Comparison of ENCODE assay signal across 7 mouse cellular contexts in genomic region chr12:86888130-86889069, GRCm38 (mm10). TPM values are rescaled to one million over a fixed set of nuclear protein-coding genes. Genes with fewer than 3 reads are reported as not detected.
A peak's percentile ranks its signal among the peaks of the same experiment; 100 is the strongest.
DNase-seq lines count a peak whose midpoint lies in the region; ATAC-seq and TF ChIP-seq lines count a peak whose summit lies in the region.

No protein-coding gene starts in this region.

- intact Hi-C loops in gastrocnemius, postnatal 36 days (cut with DNase I), result no loop called here

- no peaks in the 10 kb centered on the region for H3K27me3 ChIP-seq in intestine, embryonic 15.5 days (replicated peaks)
- no peaks in the 10 kb centered on the region for H3K27me3 ChIP-seq in limb, embryonic 14.5 days (ENCODE audit: control insufficient read depth, insufficient read depth, low read length)
- H3K27me3 ChIP-seq in midbrain, embryonic 15.5 days (replicated peaks), result no peaks in the 10 kb centered on the region

- H3K9ac ChIP-seq in intestine, embryonic 15.5 days, result peak overlapping the region; percentile 52
- peak overlapping the region; percentile 61 for H3K9ac ChIP-seq in limb, embryonic 14.5 days (ENCODE audit: low read depth, low read length, severe bottlenecking)
- peak overlapping the region; percentile 40 for H3K9ac ChIP-seq in midbrain, embryonic 15.5 days

- DNase-seq in cerebellum, postnatal 4 days (ENCODE audit: low spot score in 2 of 2), result peak; percentile 37 to 46
- DNase-seq in gastrocnemius, postnatal 36 days, result peak; percentile 81 to 86
- peak; percentile 68 for DNase-seq in limb, embryonic 14.5 days (ENCODE audit: low spot score)
- DNase-seq in spleen, postnatal 10 days (ENCODE audit: low spot score in 2 of 2), result peak; percentile 53 to 77

- no peak for TF ChIP-seq POLR2A in limb, embryonic 14.5 days (IDR thresholded peaks at IDR 0.05; ENCODE audit: borderline replicate concordance, extremely low read depth, insufficient read depth, insufficient read length)

- peak overlapping the region; percentile 72 for H3K4me2 ChIP-seq in intestine, embryonic 15.5 days (replicated peaks)
- H3K4me2 ChIP-seq in limb, embryonic 14.5 days (replicated peaks; ENCODE audit: low read depth, low read length, severe bottlenecking), result peak overlapping the region; percentile 71
- peak overlapping the region; percentile 48 for H3K4me2 ChIP-seq in midbrain, embryonic 15.5 days

- under 1% methylated on average over 46 of the region's 47 CpGs for WGBS in intestine, embryonic 15.5 days
- WGBS in limb, embryonic 14.5 days, result 1% methylated on average over 47 of the region's 47 CpGs
- WGBS in midbrain, embryonic 15.5 days, result under 1% methylated on average over 45 of the region's 47 CpGs

- H3K27ac ChIP-seq in intestine, embryonic 15.5 days, result peak overlapping the region; percentile 98
- H3K27ac ChIP-seq in limb, embryonic 14.5 days (replicated peaks; ENCODE audit: low read depth, low read length), result peak overlapping the region; percentile 88
- peak overlapping the region; percentile 77 for H3K27ac ChIP-seq in midbrain, embryonic 15.5 days

- H3K4me1 ChIP-seq in intestine, embryonic 15.5 days (replicated peaks), result peaks cover 68% of the 10 kb centered on the region
- peaks cover 74% of the 10 kb centered on the region for H3K4me1 ChIP-seq in limb, embryonic 14.5 days (ENCODE audit: control insufficient read depth, insufficient read depth, low read length)
- H3K4me1 ChIP-seq in midbrain, embryonic 15.5 days, result peaks cover 84% of the 10 kb centered on the region

- H3K9me3 ChIP-seq in intestine, embryonic 15.5 days, result no peaks in the 10 kb centered on the region
- H3K9me3 ChIP-seq in limb, embryonic 14.5 days (ENCODE audit: control insufficient read depth, low read length), result no peaks in the 10 kb centered on the region
- H3K9me3 ChIP-seq in midbrain, embryonic 15.5 days, result no peaks in the 10 kb centered on the region

- ATAC-seq in activated CD4-positive, CD25-positive, alpha-beta regulatory T cell, adult 4 months, result peak; percentile 15
- peak; percentile 44 for ATAC-seq in intestine, embryonic 15.5 days
- peak; percentile 31 for ATAC-seq in limb, embryonic 14.5 days (ENCODE audit: low FRiP score, low read depth)
- ATAC-seq in midbrain, embryonic 15.5 days (replicated peaks), result no peak

- H3K36me3 ChIP-seq in intestine, embryonic 15.5 days, result no peaks in the 10 kb centered on the region
- H3K36me3 ChIP-seq in limb, embryonic 14.5 days (ENCODE audit: control insufficient read depth, insufficient read depth, low read length), result no peaks in the 10 kb centered on the region
- no peaks in the 10 kb centered on the region for H3K36me3 ChIP-seq in midbrain, embryonic 15.5 days (replicated peaks)

- H3K4me3 ChIP-seq in intestine, embryonic 15.5 days (replicated peaks), result peak overlapping the region; percentile 23
- H3K4me3 ChIP-seq in limb, embryonic 14.5 days (replicated peaks; ENCODE audit: low read length), result peak overlapping the region; percentile 30
- H3K4me3 ChIP-seq in midbrain, embryonic 15.5 days, result peak overlapping the region; percentile 15

RNA-seq across cellular contexts. Expression of gene Irf2bpl, which starts 3.8 kb away (rescaled TPM):
- 10 to 100 TPM in 1 of 2 experiments, 1 to 10 TPM in 1; 8.6 to 13.6 TPM for polyA plus RNA-seq in activated CD4-positive, CD25-positive, alpha-beta regulatory T cell, adult 4 months (2017; shearing (Covaris generic))
- total RNA-seq in gastrocnemius, postnatal 36 days (2021), result 10 to 100 TPM; 18.6 to 23.7 TPM
- 19.6 and 22.4 TPM in 2 replicates for polyA plus RNA-seq in intestine, embryonic 15.5 days (2015; fragmentation: Nextera tagmentation; extraction: Ambion mirVana)
- polyA plus RNA-seq in limb, embryonic 14.5 days (2012; rRNA removed), result 37.1 and 50.8 TPM in 2 replicates
- 33.9 and 37.0 TPM in 2 replicates for polyA plus RNA-seq in limb, embryonic 14.5 days (2014; fragmentation: Nextera tagmentation; extraction: Ambion mirVana)
- 94.3 and 98.5 TPM in 2 replicates for polyA plus RNA-seq in midbrain, embryonic 15.5 days (2015; fragmentation: Nextera tagmentation; extraction: Ambion mirVana)

RNA-seq across cellular contexts. Expression of gene Cipc, which starts 58.4 kb away (rescaled TPM):
- polyA plus RNA-seq in activated CD4-positive, CD25-positive, alpha-beta regulatory T cell, adult 4 months (2017; shearing (Covaris generic)), result 10 to 100 TPM; 19.8 to 20.1 TPM
- total RNA-seq in gastrocnemius, postnatal 36 days (2021), result 10 to 100 TPM; 26.3 to 30.3 TPM
- 10.6 TPM in 2 replicates for polyA plus RNA-seq in intestine, embryonic 15.5 days (2015; fragmentation: Nextera tagmentation; extraction: Ambion mirVana)
- polyA plus RNA-seq in limb, embryonic 14.5 days (2012; rRNA removed), result 31.3 and 40.7 TPM in 2 replicates
- 20.0 and 21.4 TPM in 2 replicates for polyA plus RNA-seq in limb, embryonic 14.5 days (2014; fragmentation: Nextera tagmentation; extraction: Ambion mirVana)
- polyA plus RNA-seq in midbrain, embryonic 15.5 days (2015; fragmentation: Nextera tagmentation; extraction: Ambion mirVana), result 55.0 and 56.0 TPM in 2 replicates
